Mouse (Mus musculus) lung, postnatal 25 days (tissue): ENCODE measurements around the gene Ppp2r1b.

ENCODE experiments used
- DNase-seq: peaks from one replicate; pipeline ENCODE4 v3.0.0; 2022; ENCODE audit warnings: low spot score

Ppp2r1b gene

GRCm38 (mm10) chr9:50841079-50841789 is 3.9 kb upstream of the Ppp2r1b start:
- peak; percentile 68 for DNase-seq

GRCm38 (mm10) chr9:50845547-50845946 is 446 bp downstream of the Ppp2r1b start:
- no peak for DNase-seq

- DNase-seq, result no peak
Measured at GRCm38 (mm10) chr9:50847133-50847532, 2.0 kb downstream of the Ppp2r1b start.

GRCm38 (mm10) chr9:50847606-50848368 is 2.7 kb downstream of the Ppp2r1b start:
- no peak for DNase-seq

- DNase-seq, result no peak
Measured at GRCm38 (mm10) chr9:50848821-50849220, 3.7 kb downstream of the Ppp2r1b start.

- peak; percentile 92 for DNase-seq
Measured at GRCm38 (mm10) chr9:50849249-50849648, 4.1 kb downstream of the Ppp2r1b start.

- no peak for DNase-seq
Measured at GRCm38 (mm10) chr9:50849755-50850154, 4.7 kb downstream of the Ppp2r1b start.

GRCm38 (mm10) chr9:50850271-50850670 is 5.2 kb downstream of the Ppp2r1b start:
- DNase-seq, result no peak

GRCm38 (mm10) chr9:50850713-50851112 is 5.6 kb downstream of the Ppp2r1b start:
- DNase-seq, result no peak

- DNase-seq, result no peak
Measured at GRCm38 (mm10) chr9:50852634-50853349, 7.7 kb downstream of the Ppp2r1b start.

- no peak for DNase-seq
Measured at GRCm38 (mm10) chr9:50854376-50854775, 9.3 kb downstream of the Ppp2r1b start.

- no peak for DNase-seq
Measured at GRCm38 (mm10) chr9:50855133-50855766, 10.1 kb downstream of the Ppp2r1b start.

GRCm38 (mm10) chr9:50855780-50856179 is 10.7 kb downstream of the Ppp2r1b start:
- no peak for DNase-seq

GRCm38 (mm10) chr9:50856341-50857081 is 11.4 kb downstream of the Ppp2r1b start:
- DNase-seq, result peak; percentile 92

GRCm38 (mm10) chr9:50857082-50857641 is 12.1 kb downstream of the Ppp2r1b start:
- no peak for DNase-seq

GRCm38 (mm10) chr9:50858681-50859080 is 13.6 kb downstream of the Ppp2r1b start:
- DNase-seq, result no peak

GRCm38 (mm10) chr9:50861119-50861839 is 16.2 kb downstream of the Ppp2r1b start:
- no peak for DNase-seq

- DNase-seq, result no peak
Measured at GRCm38 (mm10) chr9:50863824-50864223, 18.7 kb downstream of the Ppp2r1b start.

- no peak for DNase-seq
Measured at GRCm38 (mm10) chr9:50864877-50865276, 19.8 kb downstream of the Ppp2r1b start.

- no peak for DNase-seq
Measured at GRCm38 (mm10) chr9:50865803-50866202, 20.7 kb downstream of the Ppp2r1b start.

- DNase-seq, result no peak
Measured at GRCm38 (mm10) chr9:50867015-50867414, 21.9 kb downstream of the Ppp2r1b start.
